Mouse (Mus musculus) forebrain, embryonic 14.5 days (tissue): ENCODE measurements around the gene Gm20532. TPM values are rescaled to one million over a fixed set of nuclear protein-coding genes. Genes with fewer than 3 reads are reported as not detected.

Source experiments
- ATAC-seq: fragments of 200-750 bp; cut with Nextera tagmentation; 2 replicates; pipeline ENCODE4 v1.8.0; 2017; ENCODE audit warnings: mild to moderate bottlenecking, moderate library complexity
- DNase-seq: peaks from one replicate; pipeline ENCODE4 v3.0.0-alpha.2; 2015; ENCODE audit warnings: low spot score
- H3K27ac ChIP-seq: fragments of 300-500 bp; sonication (generic); 2 replicates; pipeline ENCODE4 v1.5.1; 2014; ENCODE audit warnings: low read depth, mild to moderate bottlenecking, control low read depth, low read length, moderate library complexity
- H3K27me3 ChIP-seq: fragments of 300-500 bp; sonication (generic); replicated peaks from 2 replicates; pipeline ENCODE4 v1.6.1; 2014; ENCODE audit warnings: low read length, control low read depth, mixed read lengths; ENCODE audit not compliant: control insufficient read depth, insufficient read depth
- H3K36me3 ChIP-seq: fragments of 300-500 bp; sonication (generic); 2 replicates; pipeline ENCODE4 v1.6.1; 2014; ENCODE audit warnings: low read length, control low read depth; ENCODE audit not compliant: control insufficient read depth, insufficient read depth
- H3K4me1 ChIP-seq: fragments of 300-500 bp; sonication (generic); 2 replicates; pipeline ENCODE4 v1.6.1; 2014; ENCODE audit warnings: antibody characterized with exemption, low read length, control low read depth; ENCODE audit not compliant: control insufficient read depth, insufficient read depth
- H3K4me2 ChIP-seq: fragments of 300-500 bp; sonication (generic); 2 replicates; pipeline ENCODE4 v1.6.1; 2014; ENCODE audit warnings: mild to moderate bottlenecking, control low read depth, low read length
- H3K4me3 ChIP-seq: fragments of 300-500 bp; sonication (generic); 2 replicates; pipeline ENCODE4 v1.5.1; 2014; ENCODE audit warnings: low read depth, low read length, control low read depth
- H3K9ac ChIP-seq: fragments of 300-500 bp; sonication (generic); 2 replicates; pipeline ENCODE4 v1.6.1; 2014; ENCODE audit warnings: mild to moderate bottlenecking, low read length, control low read depth, moderate library complexity
- H3K9me3 ChIP-seq: fragments of 300-500 bp; sonication (generic); replicated peaks from 2 replicates; pipeline ENCODE4 v1.6.1; 2016; ENCODE audit warnings: low read length, control low read depth, mixed read lengths; ENCODE audit not compliant: control insufficient read depth
- WGBS: fragments of 180-500 bp; shearing (Covaris S2); extraction: QIAGEN DNeasy Blood & Tissue Kit; methylation state at CpG from one replicate; pipeline ENCODE4 v1.1.7; 2014; 5-methylcytosine and 5-hydroxymethylcytosine counted together
- polyA plus RNA-seq: library from polyadenylated mRNA; unstranded; fragments of >200 nt; fragmentation: Nextera tagmentation; extraction: Ambion mirVana; gene quantifications from 2 replicates; pipeline ENCODE4 v1.2.1, GENCODE M21; 2014

Gene Gm20532
- polyA plus RNA-seq, 1 experiment from 2014 or later: not detected

GRCm38 (mm10) chr2:26603720-26604671 lies 17.6 kb downstream of the Gm20532 start, which contains the start of gene Agpat2:
Gene Agpat2 (minus strand): TSS chr2:26604417.
- Histone ChIP-seq H3K4me3 (peak within 1 kb of the TSS; percentile 46), H3K4me2 (peak within 1 kb of the TSS; percentile 70), H3K9me3 (no peaks in the 10 kb centered on the region), H3K36me3 (no peaks in the 10 kb centered on the region), H3K27me3 (peaks cover 26% of the 10 kb centered on the region), H3K9ac (peak within 1 kb of the TSS; percentile 54), H3K4me1 (no peaks in the 10 kb centered on the region; the same call in 1 of the 2 replicates), H3K27ac (no peak within 1 kb of the TSS)
- DNase-seq: peak; percentile 51
- under 1% methylated on average over 84 of the region's 103 CpGs for WGBS
- ATAC-seq: peak; percentile 80

GRCm38 (mm10) chr2:26605331-26605730 lies 18.9 kb downstream of the Gm20532 start:
- H3K27ac ChIP-seq: no peak overlapping the region
- no peak for ATAC-seq
- peaks cover 26% of the 10 kb centered on the region for H3K27me3 ChIP-seq

GRCm38 (mm10) chr2:26606579-26606978 lies 20.1 kb downstream of the Gm20532 start:
- peaks cover 26% of the 10 kb centered on the region for H3K27me3 ChIP-seq
- no peak overlapping the region for H3K9ac ChIP-seq
- ATAC-seq (no peak), DNase-seq (no peak)
- H3K4me2 ChIP-seq: no peak overlapping the region
- H3K4me1 ChIP-seq: no peaks in the 10 kb centered on the region; the same call in 1 of the 2 replicates
- WGBS: 74% methylated on average over 3 of the region's 3 CpGs
- H3K36me3 ChIP-seq: no peaks in the 10 kb centered on the region
- H3K27ac ChIP-seq: no peak overlapping the region
- H3K4me3 ChIP-seq: no peak overlapping the region
- no peaks in the 10 kb centered on the region for H3K9me3 ChIP-seq

More at GRCm38 (mm10) chr2:26605331-26605730, 18.9 kb downstream of the Gm20532 start:
- Histone ChIP-seq H3K9ac (no peak overlapping the region), H3K4me1 (no peaks in the 10 kb centered on the region; the same call in 1 of the 2 replicates), H3K4me3 (no peak overlapping the region), H3K9me3 (no peaks in the 10 kb centered on the region), H3K4me2 (no peak overlapping the region), H3K36me3 (no peaks in the 10 kb centered on the region)
- DNase-seq: no peak
- 80% methylated on average over 8 of the region's 8 CpGs for WGBS

DNA sequence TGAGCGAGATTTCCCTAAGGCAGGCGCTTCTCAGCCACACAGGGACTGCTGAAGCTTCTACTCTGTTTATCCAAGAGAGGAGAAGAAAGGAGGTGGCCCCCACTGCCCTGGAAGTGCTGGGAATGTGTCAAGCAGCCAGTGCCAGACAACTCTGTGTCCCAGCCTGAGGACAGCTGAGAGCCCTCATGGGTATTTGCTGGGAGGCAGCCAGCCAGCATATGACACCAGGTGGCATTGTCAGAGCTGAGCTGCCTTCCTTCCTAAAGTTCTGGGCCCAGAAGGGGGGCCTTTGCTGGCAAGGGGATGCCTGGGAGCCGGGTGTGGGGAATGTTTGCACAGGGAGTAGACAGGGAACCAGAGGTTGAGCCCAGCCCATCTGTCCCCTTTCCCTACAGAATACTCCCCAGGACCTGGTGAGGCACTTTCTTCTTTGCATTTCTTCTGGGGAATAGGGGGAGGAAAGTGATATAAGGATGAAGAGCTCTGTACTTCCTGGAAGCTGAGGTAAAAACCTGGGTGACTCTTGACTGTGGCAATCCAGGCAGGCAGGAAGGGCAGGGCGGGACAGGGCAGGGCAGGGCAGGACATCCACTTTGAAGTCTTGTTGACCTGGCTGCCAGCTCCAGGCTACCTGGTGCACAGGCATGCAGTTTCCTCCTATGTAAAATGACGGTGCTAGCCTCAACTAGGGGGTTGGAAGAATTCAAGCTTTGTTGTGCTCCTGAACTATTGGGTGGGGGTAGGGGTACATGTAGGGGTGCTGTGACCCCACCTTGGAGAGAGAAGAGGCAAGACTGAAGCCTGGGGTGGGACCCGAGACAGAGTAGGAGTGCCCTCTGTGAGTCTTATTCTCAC lies 20.8 kb downstream of the Gm20532 start:
- Histone ChIP-seq H3K4me3 (no peak overlapping the region), H3K4me2 (no peak overlapping the region), H3K27ac (no peak overlapping the region), H3K4me1 (no peaks in the 10 kb centered on the region; the same call in 1 of the 2 replicates), H3K9me3 (no peaks in the 10 kb centered on the region), H3K36me3 (no peaks in the 10 kb centered on the region), H3K27me3 (peaks cover 26% of the 10 kb centered on the region), H3K9ac (no peak overlapping the region)
- 0 out of 2 replicates have a peak, but pooled peaks have one; percentile 20 for ATAC-seq
- peak; percentile 44 for DNase-seq
- 58% methylated on average over 6 of the region's 6 CpGs for WGBS

DNA sequence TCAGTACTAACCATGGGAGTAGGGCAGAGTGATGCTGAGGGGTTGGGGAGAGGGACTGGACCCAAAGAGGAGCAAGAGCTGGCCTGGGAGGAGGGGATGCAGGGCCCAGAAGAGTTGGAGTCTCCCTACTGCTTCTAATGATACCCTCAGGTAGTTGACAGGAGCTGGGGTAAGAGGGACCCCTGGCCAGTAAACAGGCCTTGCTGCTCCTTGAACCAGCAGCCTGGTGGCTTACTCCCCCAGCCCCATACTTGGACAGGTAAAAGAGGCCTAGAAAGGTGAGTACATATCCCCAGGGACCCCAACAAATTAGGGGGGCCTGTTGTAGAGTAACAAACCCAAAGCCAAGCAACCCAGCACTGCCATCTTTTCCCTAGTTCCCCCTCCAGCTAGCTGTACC lies 22.3 kb downstream of the Gm20532 start:
- no peak for ATAC-seq
- no peak overlapping the region for H3K9ac ChIP-seq

GRCm38 (mm10) chr2:26609261-26609661 lies 22.8 kb downstream of the Gm20532 start:
- H3K4me1 ChIP-seq: no peaks in the 10 kb centered on the region
- no peak overlapping the region for H3K27ac ChIP-seq
- H3K9me3 ChIP-seq: no peaks in the 10 kb centered on the region
- ATAC-seq (no peak), DNase-seq (no peak)
- peaks cover 7% of the 10 kb centered on the region; the same call in 1 of the 2 replicates for H3K27me3 ChIP-seq
- no peak overlapping the region for H3K4me3 ChIP-seq
- H3K4me2 ChIP-seq: no peak overlapping the region
- no peaks in the 10 kb centered on the region for H3K36me3 ChIP-seq
- H3K9ac ChIP-seq: no peak overlapping the region

More for the DNA sequence above, 22.3 kb downstream of the Gm20532 start:
- H3K27ac ChIP-seq: no peak overlapping the region
- H3K27me3 ChIP-seq: peaks cover 11% of the 10 kb centered on the region
- no peak for DNase-seq
- H3K36me3 ChIP-seq: no peaks in the 10 kb centered on the region
- no peaks in the 10 kb centered on the region for H3K4me1 ChIP-seq
- no peak overlapping the region for H3K4me3 ChIP-seq
- H3K4me2 ChIP-seq: no peak overlapping the region
- H3K9me3 ChIP-seq: no peaks in the 10 kb centered on the region

DNA sequence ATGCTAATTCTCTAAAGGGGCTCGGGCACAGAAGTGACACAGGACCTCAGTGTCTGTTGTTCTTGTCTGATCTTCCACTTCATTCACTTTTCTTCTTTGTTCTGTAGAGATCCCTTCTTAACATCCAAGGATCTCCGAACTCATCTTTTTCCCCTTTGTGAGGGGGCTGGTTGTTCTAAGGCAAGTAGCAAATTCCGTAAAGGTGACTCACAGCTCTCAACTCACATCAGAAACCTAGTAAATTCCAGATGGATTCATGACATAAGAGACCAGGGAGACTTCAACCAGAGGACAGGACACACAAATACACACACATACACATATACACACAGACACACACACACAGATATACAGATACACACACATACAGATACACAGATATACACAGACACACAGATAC lies 24.1 kb downstream of the Gm20532 start:
- Histone ChIP-seq H3K9me3 (no peaks in the 10 kb centered on the region), H3K27ac (no peak overlapping the region), H3K4me2 (no peak overlapping the region), H3K4me1 (no peaks in the 10 kb centered on the region), H3K36me3 (no peaks in the 10 kb centered on the region), H3K4me3 (no peak overlapping the region), H3K9ac (no peak overlapping the region), H3K27me3 (no peaks in the 10 kb centered on the region)
- ATAC-seq (no peak), DNase-seq (no peak)
- 72% methylated on average over 3 of the region's 3 CpGs for WGBS

- Histone ChIP-seq H3K4me3 (no peak overlapping the region), H3K9ac (no peak overlapping the region), H3K4me1 (no peaks in the 10 kb centered on the region), H3K36me3 (no peaks in the 10 kb centered on the region), H3K9me3 (no peaks in the 10 kb centered on the region), H3K27me3 (no peaks in the 10 kb centered on the region), H3K4me2 (no peak overlapping the region), H3K27ac (no peak overlapping the region)
- ATAC-seq (no peak), DNase-seq (no peak)
Observed at GRCm38 (mm10) chr2:26611054-26611453, 24.6 kb downstream of the Gm20532 start.
